Mouse (Mus musculus) regulatory T cell (primary cell): ENCODE measurements around the gene Arhgef2.

Experiments
- in situ Hi-C: fragments of 300-600 bp; cut with MboI, MseI; formaldehyde crosslinking; loops from one replicate; pipeline ENCODE4 v1.15.1; 2025; ENCODE audit warnings: high pct_unique_total_duplicates

Arhgef2 gene

GRCm38 (mm10) chr3:88677399-88677798, 71.6 kb downstream of the Arhgef2 start:
- in situ Hi-C loops: loop anchor here (5.0 kb wide), 1 partner anchor 75 kb away; no protein-coding TSS in a partner anchor

GRCm38 (mm10) chr3:88683814-88684213, 78.0 kb downstream of the Arhgef2 start:
- in situ Hi-C loops: no loop called here

GRCm38 (mm10) chr3:88684236-88684979, 78.6 kb downstream of the Arhgef2 start:
- in situ Hi-C loops: no loop called here

- in situ Hi-C loops: no loop called here
Measured at GRCm38 (mm10) chr3:88684980-88685941, 79.5 kb downstream of the Arhgef2 start, which contains the start of gene Khdc4. Gene Khdc4 (plus strand): TSS chr3:88685803.

GRCm38 (mm10) chr3:88685958-88686451, 80.2 kb downstream of the Arhgef2 start:
- in situ Hi-C loops: no loop called here

- in situ Hi-C loops: no loop called here
Measured at GRCm38 (mm10) chr3:88686734-88687611, 81.2 kb downstream of the Arhgef2 start.

GRCm38 (mm10) chr3:88689079-88689478, 83.3 kb downstream of the Arhgef2 start:
- in situ Hi-C loops: no loop called here

- in situ Hi-C loops: loop anchor here (5.0 kb wide), 3 partner anchors 53 to 383 kb away; no protein-coding TSS in a partner anchor
Measured at GRCm38 (mm10) chr3:88695545-88695944, 89.8 kb downstream of the Arhgef2 start.
